Mouse (Mus musculus): ENCODE measurements around the gene Hoxa6. TPM values are rescaled to one million over a fixed set of nuclear protein-coding genes. Genes with fewer than 3 reads are reported as not detected.

Gene Hoxa6
- polyA plus RNA-seq, 1 experiment from 2014 or later: not detected

DNA sequence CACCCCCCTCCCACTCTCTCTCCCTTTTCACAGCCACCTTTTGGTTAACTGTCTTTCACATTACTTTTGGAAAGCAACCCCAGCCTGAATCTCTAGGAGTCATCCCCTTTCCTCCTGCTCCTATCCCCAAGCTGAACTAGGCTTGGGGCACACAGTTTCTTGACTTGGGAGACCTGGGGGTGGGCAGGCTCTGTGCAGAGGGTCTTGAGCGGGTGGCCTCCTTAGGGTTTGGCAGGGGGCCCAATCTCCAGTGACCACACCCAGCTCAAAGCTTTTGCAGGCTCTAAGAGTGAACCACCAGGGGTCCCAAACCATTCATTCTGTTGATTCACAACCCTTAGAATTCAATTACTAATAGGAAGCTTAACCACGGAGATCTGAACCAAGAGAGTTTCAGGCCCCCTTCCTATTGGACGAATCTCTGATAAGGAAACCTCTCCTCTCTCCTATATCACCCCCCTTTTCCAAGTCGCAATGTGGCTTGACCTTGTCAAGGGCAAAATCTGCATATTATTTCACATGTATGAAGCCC, 34.3 kb upstream of the Hoxa6 start:
- no peaks in the 10 kb centered on the region; the same call in none of the 2 replicates for H3K4me1 ChIP-seq (ENCODE audit: control insufficient read depth, low read depth, low read length)
- H3K27ac ChIP-seq (ENCODE audit: low read length): no peak overlapping the region
- no peaks in the 10 kb centered on the region for H3K36me3 ChIP-seq (ENCODE audit: control insufficient read depth, insufficient read depth)
- WGBS (ENCODE audit: insufficient replicate concordance): 7% methylated on average over 4 of the region's 4 CpGs
- H3K4me3 ChIP-seq (ENCODE audit: low read depth, low read length): no peak overlapping the region
- ATAC-seq (ENCODE audit: low read depth): no peak
- H3K9me3 ChIP-seq (replicated peaks; ENCODE audit: control insufficient read depth, low read length): no peaks in the 10 kb centered on the region
- no peak overlapping the region for H3K9ac ChIP-seq (ENCODE audit: low read depth, low read length)
- no peak overlapping the region for H3K4me2 ChIP-seq (ENCODE audit: low read depth, low read length)
- H3K27me3 ChIP-seq (ENCODE audit: control insufficient read depth, insufficient read depth, low read depth, low read length): peaks cover 96% of the 10 kb centered on the region

DNA sequence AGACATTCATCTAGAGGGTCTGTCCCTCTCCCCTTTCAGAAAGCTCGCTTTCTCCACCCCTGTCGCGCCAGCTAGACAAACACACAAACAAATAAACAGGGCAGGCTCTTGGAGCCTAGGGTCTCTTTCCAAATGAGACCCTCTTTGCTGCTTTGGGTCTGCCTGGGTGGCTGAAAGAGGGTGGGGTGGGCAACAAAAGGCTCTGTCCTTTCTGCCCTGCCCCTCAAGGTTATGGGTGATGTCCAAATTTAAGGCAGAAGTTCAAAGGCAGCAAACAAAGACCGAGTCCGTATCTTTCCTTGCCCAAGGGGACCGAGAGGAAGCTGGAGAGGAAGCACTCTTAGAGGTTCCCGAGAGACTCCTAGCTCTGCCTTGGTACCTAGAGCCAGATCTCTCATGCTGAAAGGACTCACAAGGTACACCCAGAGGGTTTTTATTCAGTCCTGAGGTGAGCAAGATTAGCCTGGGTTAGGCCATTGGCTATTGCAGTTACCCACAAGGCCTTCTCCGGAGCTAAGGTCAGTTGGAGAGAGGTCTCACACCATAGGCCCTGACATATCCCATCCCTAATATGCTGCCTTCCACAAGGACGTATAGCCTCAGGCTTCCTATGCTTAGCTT, 32.6 kb upstream of the Hoxa6 start:
- no peaks in the 10 kb centered on the region; the same call in none of the 2 replicates for H3K4me1 ChIP-seq (ENCODE audit: control insufficient read depth, low read depth, low read length)

DNA sequence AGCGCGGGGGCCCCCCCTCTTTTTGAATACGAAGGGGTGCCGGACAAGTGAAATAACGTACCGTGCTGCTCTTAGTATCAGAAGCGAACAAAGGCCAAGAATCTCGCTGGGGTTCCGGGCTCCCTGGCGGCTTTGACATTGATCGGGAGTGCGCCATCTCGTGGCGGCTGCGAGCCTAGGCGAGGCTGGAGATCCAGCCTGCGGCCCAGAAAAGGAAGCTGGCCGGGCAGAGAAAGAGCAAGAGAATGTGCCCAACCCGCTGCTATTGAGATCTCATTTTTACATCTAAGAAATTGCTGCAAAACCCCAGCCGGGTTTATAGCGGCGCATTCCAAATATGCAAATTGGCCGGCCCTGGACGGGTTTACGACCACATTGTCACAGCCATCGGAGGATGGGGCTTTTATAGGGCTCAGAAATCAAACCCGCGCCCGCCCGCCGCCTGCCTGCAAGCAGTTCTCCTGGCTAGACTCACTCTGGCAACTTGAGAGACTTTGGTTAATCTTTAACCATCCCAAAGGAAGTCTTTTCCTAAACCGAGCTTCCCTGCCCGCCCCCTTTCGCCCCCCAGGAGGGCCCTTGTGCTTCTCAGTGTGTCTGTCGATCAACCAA, 32.0 kb upstream of the Hoxa6 start, which contains the start of gene Hoxa10:
Gene Hoxa10 (minus strand): TSS at position 466 of the 612 bp plus-strand sequence.
- Histone ChIP-seq H3K4me3 (ENCODE audit: low read depth, low read length) (no peak within 1 kb of the TSS), H3K4me1 (ENCODE audit: control insufficient read depth, low read depth, low read length) (no peaks in the 10 kb centered on the region; the same call in 1 of the 2 replicates), H3K36me3 (ENCODE audit: control insufficient read depth, insufficient read depth) (no peaks in the 10 kb centered on the region), H3K9me3 (replicated peaks; ENCODE audit: control insufficient read depth, low read length) (no peaks in the 10 kb centered on the region), H3K27me3 (ENCODE audit: control insufficient read depth, insufficient read depth, low read depth, low read length) (peaks cover 97% of the 10 kb centered on the region), H3K27ac (ENCODE audit: low read length) (no peak within 1 kb of the TSS), H3K9ac (ENCODE audit: low read depth, low read length) (no peak within 1 kb of the TSS), H3K4me2 (ENCODE audit: low read depth, low read length) (no peak within 1 kb of the TSS)
- no peak for ATAC-seq (ENCODE audit: low read depth)
- 3% methylated on average over 35 of the region's 35 CpGs for WGBS (ENCODE audit: insufficient replicate concordance)

More for the DNA sequence above, 32.6 kb upstream of the Hoxa6 start:
- 2% methylated on average over 9 of the region's 9 CpGs for WGBS (ENCODE audit: insufficient replicate concordance)
- Histone ChIP-seq H3K27me3 (ENCODE audit: control insufficient read depth, insufficient read depth, low read depth, low read length) (peaks cover 97% of the 10 kb centered on the region), H3K27ac (ENCODE audit: low read length) (no peak overlapping the region), H3K36me3 (ENCODE audit: control insufficient read depth, insufficient read depth) (no peaks in the 10 kb centered on the region), H3K9ac (ENCODE audit: low read depth, low read length) (no peak overlapping the region), H3K9me3 (replicated peaks; ENCODE audit: control insufficient read depth, low read length) (no peaks in the 10 kb centered on the region), H3K4me2 (ENCODE audit: low read depth, low read length) (no peak overlapping the region), H3K4me3 (ENCODE audit: low read depth, low read length) (no peak overlapping the region)
- ATAC-seq (ENCODE audit: low read depth): no peak

- H3K4me2 ChIP-seq (ENCODE audit: low read depth, low read length): no peak overlapping the region
- no peak for ATAC-seq (ENCODE audit: low read depth)
- WGBS (ENCODE audit: insufficient replicate concordance): 3% methylated on average over 30 of the region's 30 CpGs
- H3K27me3 ChIP-seq (ENCODE audit: control insufficient read depth, insufficient read depth, low read depth, low read length): peaks cover 97% of the 10 kb centered on the region
- no peaks in the 10 kb centered on the region for H3K9me3 ChIP-seq (replicated peaks; ENCODE audit: control insufficient read depth, low read length)
- H3K4me3 ChIP-seq (ENCODE audit: low read depth, low read length): no peak overlapping the region
- no peak overlapping the region for H3K9ac ChIP-seq (ENCODE audit: low read depth, low read length)
- H3K4me1 ChIP-seq (ENCODE audit: control insufficient read depth, low read depth, low read length): no peaks in the 10 kb centered on the region; the same call in 1 of the 2 replicates
- no peak overlapping the region for H3K27ac ChIP-seq (ENCODE audit: low read length)
- no peaks in the 10 kb centered on the region for H3K36me3 ChIP-seq (ENCODE audit: control insufficient read depth, insufficient read depth)
These were observed 31.3 kb upstream of the Hoxa6 start for GRCm38 (mm10) chr6:52239625-52240388.

DNA sequence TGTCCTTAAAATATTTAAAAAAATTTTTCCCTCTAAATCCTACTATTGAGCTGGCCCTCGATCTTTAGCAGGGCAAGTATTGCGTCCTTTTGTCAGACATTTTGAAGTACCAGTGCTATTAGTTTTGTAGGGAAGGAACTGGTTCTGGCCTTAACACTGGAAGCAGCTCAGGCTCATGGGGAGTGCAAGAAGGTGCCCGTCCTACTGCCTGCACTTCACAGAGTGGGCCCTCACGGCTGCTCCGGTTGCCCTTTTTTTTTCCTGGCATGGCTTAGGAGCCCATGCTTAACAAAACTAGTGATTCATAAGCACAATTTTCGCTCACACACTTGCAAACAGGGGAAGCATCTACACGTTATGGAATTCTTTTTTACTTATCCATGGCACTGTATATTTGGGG, 30.5 kb upstream of the Hoxa6 start:
- ATAC-seq (ENCODE audit: low read depth): no peak
- Histone ChIP-seq H3K9ac (ENCODE audit: low read depth, low read length) (no peak overlapping the region), H3K27ac (ENCODE audit: low read length) (no peak overlapping the region), H3K4me3 (ENCODE audit: low read depth, low read length) (no peak overlapping the region), H3K9me3 (replicated peaks; ENCODE audit: control insufficient read depth, low read length) (no peaks in the 10 kb centered on the region), H3K36me3 (ENCODE audit: control insufficient read depth, insufficient read depth) (no peaks in the 10 kb centered on the region), H3K4me1 (ENCODE audit: control insufficient read depth, low read depth, low read length) (no peaks in the 10 kb centered on the region; the same call in 1 of the 2 replicates), H3K27me3 (ENCODE audit: control insufficient read depth, insufficient read depth, low read depth, low read length) (peaks cover 97% of the 10 kb centered on the region), H3K4me2 (ENCODE audit: low read depth, low read length) (no peak overlapping the region)
- WGBS (ENCODE audit: insufficient replicate concordance): 8% methylated on average over 7 of the region's 7 CpGs

- no peaks in the 10 kb centered on the region for H3K36me3 ChIP-seq (ENCODE audit: control insufficient read depth, insufficient read depth)
- H3K4me1 ChIP-seq (ENCODE audit: control insufficient read depth, low read depth, low read length): no peaks in the 10 kb centered on the region; the same call in 1 of the 2 replicates
- H3K4me3 ChIP-seq (ENCODE audit: low read depth, low read length): no peak overlapping the region
- H3K27me3 ChIP-seq (ENCODE audit: control insufficient read depth, insufficient read depth, low read depth, low read length): peaks cover 97% of the 10 kb centered on the region
- ATAC-seq (ENCODE audit: low read depth): no peak
- no peaks in the 10 kb centered on the region for H3K9me3 ChIP-seq (replicated peaks; ENCODE audit: control insufficient read depth, low read length)
- no peak overlapping the region for H3K27ac ChIP-seq (ENCODE audit: low read length)
- no peak overlapping the region for H3K4me2 ChIP-seq (ENCODE audit: low read depth, low read length)
- WGBS (ENCODE audit: insufficient replicate concordance): 4% methylated on average over 7 of the region's 7 CpGs
- no peak overlapping the region for H3K9ac ChIP-seq (ENCODE audit: low read depth, low read length)
These were observed 29.6 kb upstream of the Hoxa6 start for GRCm38 (mm10) chr6:52238155-52238545.

- no peaks in the 10 kb centered on the region for H3K9me3 ChIP-seq (replicated peaks; ENCODE audit: control insufficient read depth, low read length)
- no peak for ATAC-seq (ENCODE audit: low read depth)
- no peak overlapping the region for H3K27ac ChIP-seq (ENCODE audit: low read length)
- H3K27me3 ChIP-seq (ENCODE audit: control insufficient read depth, insufficient read depth, low read depth, low read length): peaks cover 97% of the 10 kb centered on the region
- no peaks in the 10 kb centered on the region for H3K36me3 ChIP-seq (ENCODE audit: control insufficient read depth, insufficient read depth)
- no peak overlapping the region for H3K9ac ChIP-seq (ENCODE audit: low read depth, low read length)
- no peak overlapping the region for H3K4me2 ChIP-seq (ENCODE audit: low read depth, low read length)
- 27% methylated on average over 10 of the region's 10 CpGs for WGBS (ENCODE audit: insufficient replicate concordance)
- H3K4me3 ChIP-seq (ENCODE audit: low read depth, low read length): no peak overlapping the region
- no peaks in the 10 kb centered on the region; the same call in 1 of the 2 replicates for H3K4me1 ChIP-seq (ENCODE audit: control insufficient read depth, low read depth, low read length)
These were observed 29.0 kb upstream of the Hoxa6 start for GRCm38 (mm10) chr6:52237346-52238154.

DNA sequence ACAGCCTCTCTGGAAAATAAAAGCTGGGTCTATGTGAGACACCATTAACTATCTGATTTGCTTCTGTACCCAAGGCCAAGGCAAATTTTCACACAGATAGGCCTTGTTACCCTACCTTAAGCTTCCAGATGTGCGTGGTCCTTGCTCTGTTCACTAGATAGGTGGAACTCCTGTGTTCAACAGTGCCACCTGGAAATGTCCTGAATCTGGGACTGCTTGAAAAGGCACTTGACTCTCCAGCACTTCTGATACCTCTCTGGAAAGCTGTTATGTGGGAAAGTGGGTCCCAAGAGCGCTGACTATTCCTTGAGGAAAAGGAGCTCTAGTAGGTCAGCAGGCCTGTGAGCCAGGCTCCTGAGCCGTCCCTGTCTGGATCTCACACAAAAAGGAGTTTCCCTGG, 28.3 kb upstream of the Hoxa6 start:
- no peaks in the 10 kb centered on the region for H3K9me3 ChIP-seq (replicated peaks; ENCODE audit: control insufficient read depth, low read length)
- H3K9ac ChIP-seq (ENCODE audit: low read depth, low read length): no peak overlapping the region
- no peaks in the 10 kb centered on the region; the same call in 1 of the 2 replicates for H3K4me1 ChIP-seq (ENCODE audit: control insufficient read depth, low read depth, low read length)
- no peaks in the 10 kb centered on the region for H3K36me3 ChIP-seq (ENCODE audit: control insufficient read depth, insufficient read depth)
- ATAC-seq (ENCODE audit: low read depth): no peak
- no peak overlapping the region for H3K4me2 ChIP-seq (ENCODE audit: low read depth, low read length)
- H3K27ac ChIP-seq (ENCODE audit: low read length): no peak overlapping the region
- 28% methylated on average over 3 of the region's 3 CpGs for WGBS (ENCODE audit: insufficient replicate concordance)
- no peak overlapping the region for H3K4me3 ChIP-seq (ENCODE audit: low read depth, low read length)
- H3K27me3 ChIP-seq (ENCODE audit: control insufficient read depth, insufficient read depth, low read depth, low read length): peaks cover 98% of the 10 kb centered on the region

Data from liver, embryonic 16.5 days (tissue).